ENCODE assay signal across 26 mouse cellular contexts in genomic region chr17:46079037-46079436, GRCm38 (mm10). TPM values are rescaled to one million over a fixed set of nuclear protein-coding genes. Genes with fewer than 3 reads are reported as not detected.
DNase-seq lines count a peak whose midpoint lies in the region; ATAC-seq and TF ChIP-seq lines count a peak whose summit lies in the region.
"Had no signal": no experiment of that assay in that cellular context is flagged by ENCODE, and none has a peak within 500 bp of the region (broad histone marks: within the 10 kb centered on the region; RNA-seq: fewer than 3 reads in every experiment).

No protein-coding gene starts in this region.

- no peak overlapping the region for H3K4me2 ChIP-seq in forebrain, postnatal 0 days (ENCODE audit: low read depth)
- H3K4me2 ChIP-seq in forebrain, embryonic 16.5 days (ENCODE audit: low read length): no peak overlapping the region
- no peak overlapping the region for H3K4me2 ChIP-seq in neural tube, embryonic 11.5 days (ENCODE audit: low read depth)
- H3K4me2 ChIP-seq: embryonic facial prominence, embryonic 13.5 days; forebrain, embryonic 13.5 days; heart, embryonic 12.5 days had no signal

- H3K9me3 ChIP-seq in forebrain, postnatal 0 days (ENCODE audit: low read length): no peaks in the 10 kb centered on the region
- H3K9me3 ChIP-seq in forebrain, embryonic 16.5 days (ENCODE audit: control insufficient read depth, low read length): no peaks in the 10 kb centered on the region
- no peaks in the 10 kb centered on the region for H3K9me3 ChIP-seq in neural tube, embryonic 11.5 days (ENCODE audit: control insufficient read depth, low read length)
- H3K9me3 ChIP-seq: embryonic facial prominence, embryonic 13.5 days; forebrain, embryonic 13.5 days; heart, embryonic 12.5 days had no signal

- H3K9ac ChIP-seq in forebrain, postnatal 0 days: no peak overlapping the region
- no peak overlapping the region for H3K9ac ChIP-seq in forebrain, embryonic 16.5 days (replicated peaks; ENCODE audit: low read depth, low read length)
- no peak overlapping the region for H3K9ac ChIP-seq in neural tube, embryonic 11.5 days (ENCODE audit: low read length)
- H3K9ac ChIP-seq: embryonic facial prominence, embryonic 13.5 days; forebrain, embryonic 13.5 days; heart, embryonic 12.5 days had no signal

- 74% methylated on average over 2 of the region's 2 CpGs for WGBS in forebrain, postnatal 0 days
- 75% methylated on average over 2 of the region's 2 CpGs for WGBS in forebrain, embryonic 16.5 days
- 80% methylated on average over 2 of the region's 2 CpGs for WGBS in neural tube, embryonic 11.5 days

- no peak for ATAC-seq in forebrain, postnatal 0 days
- no peak for ATAC-seq in forebrain, embryonic 16.5 days
- no peak for ATAC-seq in neural tube, embryonic 11.5 days (ENCODE audit: insufficient read depth, low FRiP score, low TSS enrichment)
- ATAC-seq: activated CD4-positive, CD25-positive, alpha-beta regulatory T cell, adult 4 months; forebrain, embryonic 13.5 days; inflammation-experienced regulatory T-cells, adult 6 months had no signal

- H3K27ac ChIP-seq in forebrain, postnatal 0 days (ENCODE audit: low read depth, low read length): no peak overlapping the region
- no peak overlapping the region for H3K27ac ChIP-seq in forebrain, embryonic 16.5 days (ENCODE audit: low read length)
- H3K27ac ChIP-seq in layer of hippocampus, adult 2 months: no peak overlapping the region
- no peak overlapping the region for H3K27ac ChIP-seq in neural tube, embryonic 11.5 days (ENCODE audit: low read depth, low read length)
- H3K27ac ChIP-seq: embryonic facial prominence, embryonic 13.5 days; forebrain, embryonic 13.5 days had no signal

- H3K4me1 ChIP-seq in forebrain, postnatal 0 days (ENCODE audit: insufficient read depth): peaks cover 4% of the 10 kb centered on the region; the same call in 1 of the 2 replicates
- peaks cover 12% of the 10 kb centered on the region for H3K4me1 ChIP-seq in forebrain, embryonic 16.5 days (replicated peaks; ENCODE audit: control insufficient read depth, insufficient read depth, low read length)
- H3K4me1 ChIP-seq in neural tube, embryonic 11.5 days (ENCODE audit: control insufficient read depth, insufficient read depth, low read length): peaks cover 4% of the 10 kb centered on the region

- no peak for DNase-seq in forebrain, postnatal 0 days
- no peak for DNase-seq in layer of hippocampus, adult 2 months (ENCODE audit: low spot score in 2 of 2)
- no peak for DNase-seq in layer of hippocampus, postnatal 10 days (ENCODE audit: low spot score in 2 of 2)
- peak; percentile 7 for DNase-seq in neural tube, embryonic 11.5 days (ENCODE audit: low spot score)
- no peak for DNase-seq in neural tube, embryonic 10.5 days (ENCODE audit: extremely low spot score, low spot score)
- DNase-seq in left cerebral cortex, postnatal 4 days: no peak
- DNase-seq: adrenal gland, adult 8-10 months; cerebellum, adult 2 months; cerebellum, postnatal 36 days; embryo, embryonic 11 days; gastrocnemius, postnatal 10 days; heart, adult 11 months; heart, postnatal 10 days; kidney, adult 9 months; kidney, postnatal 25 days; lung, postnatal 36 days; midbrain, embryonic 14.5 days; thymus, adult 2 months; thymus, postnatal 4 days had no signal

- peak; percentile 23; the same call in 1 of the 2 replicates for TF ChIP-seq CTCF in forebrain, postnatal 0 days (IDR thresholded peaks at IDR 0.05; ENCODE audit: low read depth)
- peak; percentile 35 for TF ChIP-seq CTCF in layer of hippocampus, adult 2 months (conservative IDR thresholded peaks at IDR 0.05)

- no peaks in the 10 kb centered on the region for H3K27me3 ChIP-seq in forebrain, postnatal 0 days (ENCODE audit: insufficient read depth, low read length)
- H3K27me3 ChIP-seq in forebrain, embryonic 16.5 days (replicated peaks; ENCODE audit: control insufficient read depth, insufficient read depth, low read length): no peaks in the 10 kb centered on the region
- no peaks in the 10 kb centered on the region for H3K27me3 ChIP-seq in neural tube, embryonic 11.5 days (ENCODE audit: control insufficient read depth, insufficient read depth, low read length)
- H3K27me3 ChIP-seq: embryonic facial prominence, embryonic 13.5 days; forebrain, embryonic 13.5 days; heart, embryonic 12.5 days had no signal

- intact Hi-C loops in left cerebral cortex, postnatal 4 days (cut with DNase I): no loop called here

- H3K36me3 ChIP-seq in forebrain, postnatal 0 days (ENCODE audit: insufficient read depth): no peaks in the 10 kb centered on the region
- H3K36me3 ChIP-seq in forebrain, embryonic 16.5 days (ENCODE audit: control insufficient read depth, insufficient read depth): no peaks in the 10 kb centered on the region
- no peaks in the 10 kb centered on the region for H3K36me3 ChIP-seq in neural tube, embryonic 11.5 days (ENCODE audit: control insufficient read depth, insufficient read depth, low read length)
- H3K36me3 ChIP-seq: embryonic facial prominence, embryonic 13.5 days; heart, embryonic 12.5 days had no signal

- no peak overlapping the region for H3K4me3 ChIP-seq in forebrain, postnatal 0 days (ENCODE audit: low read depth, low read length)
- H3K4me3 ChIP-seq in forebrain, embryonic 16.5 days (replicated peaks; ENCODE audit: low read length): no peak overlapping the region
- H3K4me3 ChIP-seq in layer of hippocampus, adult 2 months: no peak overlapping the region
- H3K4me3 ChIP-seq in neural tube, embryonic 11.5 days (ENCODE audit: low read depth, low read length): no peak overlapping the region
- H3K4me3 ChIP-seq: embryonic facial prominence, embryonic 13.5 days; forebrain, embryonic 13.5 days; heart, embryonic 12.5 days; megakaryocyte, embryonic 14.5 days had no signal

RNA-seq across cellular contexts. Expression of gene Mrps18a, which starts 31.7 kb away (rescaled TPM):
- 72.9 and 79.4 TPM in 2 replicates for total RNA-seq in forebrain, postnatal 0 days (2014; rRNA removed)
- polyA plus RNA-seq in forebrain, postnatal 0 days (2015; fragmentation: Nextera tagmentation; extraction: Ambion mirVana): 171 and 176 TPM in 2 replicates
- polyA plus RNA-seq in forebrain, embryonic 16.5 days (2015; fragmentation: Nextera tagmentation; extraction: Ambion mirVana): 125 and 137 TPM in 2 replicates
- 10 to 100 TPM; 81.1 to 82.5 TPM for total RNA-seq in layer of hippocampus, adult 2 months (2021)
- 10 to 100 TPM; 80.8 to 82.4 TPM for total RNA-seq in layer of hippocampus, postnatal 10 days (2021)
- 125 and 128 TPM in 2 replicates for polyA plus RNA-seq in neural tube, embryonic 11.5 days (2014; fragmentation: Nextera tagmentation; extraction: Ambion mirVana)
- total RNA-seq in left cerebral cortex, postnatal 4 days (2021): 10 to 100 TPM; 75.8 to 78.3 TPM

RNA-seq across cellular contexts. Expression of gene Vegfa, which starts 46.9 kb away (rescaled TPM):
- 70.7 and 96.5 TPM in 2 replicates for total RNA-seq in forebrain, postnatal 0 days (2014; rRNA removed)
- 2.0 and 2.3 TPM in 2 replicates for polyA plus RNA-seq in forebrain, postnatal 0 days (2015; fragmentation: Nextera tagmentation; extraction: Ambion mirVana)
- polyA plus RNA-seq in forebrain, embryonic 16.5 days (2015; fragmentation: Nextera tagmentation; extraction: Ambion mirVana): 2.5 and 3.3 TPM in 2 replicates
- total RNA-seq in layer of hippocampus, adult 2 months (2021): 10 to 100 TPM; 76.3 to 77.9 TPM
- total RNA-seq in layer of hippocampus, postnatal 10 days (2021): 10 to 100 TPM; 92.2 to 97.0 TPM
- 2.3 and 3.4 TPM in 2 replicates for polyA plus RNA-seq in neural tube, embryonic 11.5 days (2014; fragmentation: Nextera tagmentation; extraction: Ambion mirVana)
- 10 to 100 TPM; 77.7 to 94.5 TPM for total RNA-seq in left cerebral cortex, postnatal 4 days (2021)
- polyA plus RNA-seq: activated CD4-positive, CD25-positive, alpha-beta regulatory T cell, adult 4 months; inflammation-experienced regulatory T-cells, adult 6 months had no signal
